Mouse (Mus musculus): ENCODE data around the gene Otud5. TPM values are rescaled to one million over a fixed set of nuclear protein-coding genes. Genes with fewer than 3 reads are reported as not detected.
"Not testable (repeated sequence)": the region's sequence is repeated elsewhere in the genome, so short reads cannot be mapped to it uniquely, and the experiment has no call there.

Otud5 gene
- total RNA-seq, 2 experiments from 2014 or later: 79.8 to 82.6 TPM

DNA sequence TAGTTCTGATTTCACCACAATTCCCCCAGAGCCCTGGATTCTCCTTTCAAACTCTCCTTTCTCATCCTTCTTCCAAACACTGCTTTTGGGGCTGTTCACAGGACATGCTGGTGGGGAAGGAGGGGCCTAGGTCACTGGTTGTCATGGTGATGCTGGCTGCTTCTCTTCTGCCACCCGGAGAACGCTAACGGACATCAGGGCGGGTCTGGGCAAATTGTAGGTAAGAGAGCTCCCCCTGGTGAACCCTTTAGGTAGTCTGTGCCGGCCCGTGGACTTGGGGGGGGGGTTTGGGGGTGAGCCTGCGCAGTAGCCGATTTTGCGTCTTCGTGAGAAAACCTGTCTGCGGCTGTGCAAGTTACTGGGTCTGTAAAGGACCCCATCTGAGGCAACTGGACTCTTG, 38.7 kb downstream of the Otud5 start:
- DNase-seq: peak; percentile 49 to 50

DNA sequence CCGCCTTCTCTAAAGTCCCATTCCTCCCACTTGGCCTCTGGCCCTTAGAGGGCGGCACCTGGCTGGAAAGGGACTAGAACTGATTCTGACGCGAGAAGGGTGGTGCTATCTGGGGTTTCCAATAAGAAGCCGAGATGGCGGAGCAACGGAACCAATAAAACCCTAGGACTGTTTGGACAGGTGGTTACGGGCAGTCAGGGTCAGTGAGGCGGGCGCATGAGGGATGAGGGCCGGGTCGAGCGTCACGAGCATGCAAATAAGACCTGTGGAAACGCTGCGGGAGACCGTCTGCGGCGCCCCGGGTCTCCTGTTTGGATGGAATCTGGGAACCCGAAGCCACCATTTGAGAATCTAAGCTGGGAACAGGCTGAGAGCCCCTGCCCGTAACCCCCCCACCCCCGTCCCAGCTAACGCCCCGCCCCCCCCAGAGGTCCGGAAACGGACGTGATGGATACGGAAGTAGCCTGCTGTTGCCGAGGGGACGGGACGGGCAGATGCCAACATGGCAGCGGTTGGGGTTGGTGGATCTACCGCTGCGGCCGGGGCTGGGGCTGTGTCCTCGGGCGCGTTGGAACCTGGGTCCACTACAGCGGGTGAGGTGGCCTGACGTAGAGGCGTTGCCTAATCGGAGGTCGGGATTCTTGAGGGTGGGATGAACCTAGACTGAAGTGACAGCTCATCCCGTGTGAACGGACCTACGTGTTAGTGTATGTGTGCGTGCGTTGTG, 42.8 kb downstream of the Otud5 start, which contains the start of gene Slc35a2:
Gene Slc35a2, plus strand, starts transcription at position 188 of the 727 bp plus-strand sequence.
- DNase-seq: peak; percentile 68 to 72

DNA sequence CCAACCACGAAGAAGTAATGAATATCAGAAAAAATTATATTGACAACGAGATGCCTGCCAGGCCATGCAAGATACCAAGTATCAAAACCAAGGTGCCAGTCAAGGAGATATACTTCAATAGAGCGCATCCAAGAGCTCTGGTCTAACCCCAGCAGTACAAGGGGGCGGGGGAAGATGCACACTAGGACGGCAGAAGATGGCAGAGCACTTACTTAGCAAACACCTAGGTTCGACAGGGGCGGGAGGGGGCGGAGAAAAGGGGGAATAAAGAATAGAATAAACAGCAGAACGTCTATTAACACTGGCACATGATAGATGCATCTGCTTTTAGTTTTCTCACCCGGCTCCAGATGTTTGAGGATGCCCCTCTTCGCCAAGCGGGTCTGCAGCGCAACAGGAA, 57.0 kb downstream of the Otud5 start:
- DNase-seq: no peak

DNA sequence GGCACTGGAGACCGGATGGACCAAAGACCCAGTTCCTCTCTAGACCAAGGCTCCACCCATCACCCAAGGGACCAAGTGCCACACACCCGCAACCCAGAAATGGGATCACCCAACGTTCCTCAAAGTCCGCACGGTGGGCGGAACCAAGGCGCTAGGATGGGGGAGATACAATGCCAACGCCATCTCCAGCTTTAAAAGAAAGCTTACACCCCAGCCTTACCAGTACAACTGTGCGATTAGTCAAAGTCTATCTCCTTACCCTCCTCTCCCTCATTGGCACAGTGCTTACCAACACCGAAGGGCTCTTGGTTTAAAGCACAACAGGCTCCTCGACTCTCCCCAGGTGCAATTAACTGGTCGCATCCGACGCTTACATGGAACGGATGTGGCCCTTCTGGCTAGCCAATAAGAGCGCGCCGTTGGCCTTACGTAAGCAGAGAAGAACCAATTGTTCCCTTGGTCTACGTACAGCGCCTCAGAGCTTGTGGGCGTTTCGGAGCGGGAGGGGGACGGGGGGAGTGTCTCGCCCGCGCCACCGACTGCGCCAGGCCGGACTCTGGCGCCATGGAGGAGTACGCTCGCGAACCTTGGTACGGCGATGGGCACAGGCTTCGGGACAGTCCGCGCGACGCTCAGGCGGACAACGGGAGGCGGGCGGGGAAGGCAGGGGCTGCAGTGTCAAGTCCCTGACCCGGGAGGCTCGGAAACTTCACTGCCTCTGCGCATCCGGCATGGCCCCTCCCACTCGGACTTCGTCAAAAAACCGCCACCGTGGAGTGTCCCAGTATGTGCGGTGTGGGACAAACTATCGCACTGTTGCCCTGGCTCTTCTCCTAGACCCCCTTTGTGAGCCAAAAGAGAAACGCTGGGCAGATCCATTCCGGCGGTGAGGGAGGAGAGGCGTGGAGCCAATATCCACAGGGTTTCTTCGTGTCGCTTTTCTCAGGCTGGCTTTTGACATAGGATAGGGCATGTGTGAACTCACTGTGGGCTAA, 58.0 kb downstream of the Otud5 start, which contains the start of the genes Pqbp1 and Timm17b:
Gene Pqbp1, minus strand, starts transcription at position 390 of the 995 bp plus-strand sequence.
Gene Timm17b, plus strand, starts transcription at position 478 of the 995 bp plus-strand sequence.
- DNase-seq: peak; percentile 83 to 86

DNA sequence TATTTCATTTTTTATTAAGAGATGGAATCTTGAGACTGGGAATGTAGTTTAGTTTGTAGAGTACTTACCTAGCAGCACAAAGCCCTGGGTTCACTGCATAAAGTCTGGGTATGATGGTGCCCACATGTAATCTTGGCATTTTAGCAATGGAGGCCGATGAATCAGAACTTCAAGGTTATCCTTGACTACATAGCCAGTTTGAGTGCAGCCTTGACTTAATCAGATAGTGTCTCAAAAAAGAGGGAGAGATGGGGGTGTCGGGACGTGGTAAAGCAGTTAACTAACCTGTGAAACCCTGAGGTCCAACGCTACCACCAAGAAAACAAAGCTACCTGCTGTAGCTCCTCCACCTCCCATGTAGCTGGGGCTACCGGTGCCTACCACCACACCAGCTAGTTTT, 63.3 kb downstream of the Otud5 start:
- no peak for DNase-seq

GRCm38 (mm10) chrX:7907735-7908134, 66.6 kb downstream of the Otud5 start, which contains the start of gene Gm10491:
Gene Gm10491, minus strand, starts transcription at chrX:7907835.
- no peak for DNase-seq

DNA sequence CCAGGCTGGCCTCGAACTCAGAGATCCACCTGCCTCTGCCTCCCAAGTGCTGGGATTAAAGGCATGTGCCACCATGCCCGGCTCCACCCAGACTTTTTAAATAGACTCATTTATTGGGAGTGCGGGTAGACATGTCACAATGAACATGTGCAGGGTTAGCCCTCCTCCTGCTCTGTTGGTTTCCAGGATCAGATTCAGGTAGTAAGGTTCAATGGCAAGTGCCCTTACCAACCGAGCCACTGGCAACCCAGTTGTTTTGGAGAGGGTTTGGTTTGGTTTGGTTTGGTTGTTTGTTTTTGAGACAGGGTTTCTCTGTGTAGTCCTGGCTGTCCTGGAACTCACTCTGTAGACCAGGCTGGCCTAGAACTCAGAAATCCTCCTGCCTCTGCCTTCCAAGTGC, 68.1 kb downstream of the Otud5 start, which contains the start of gene Gm10490:
Gene Gm10490, plus strand, starts transcription at position 301 of the 400 bp plus-strand sequence.
- not testable (repeated sequence) for DNase-seq

GRCm38 (mm10) chrX:7910473-7910872, 69.3 kb downstream of the Otud5 start:
- no peak for DNase-seq

GRCm38 (mm10) chrX:7915669-7916068, 74.5 kb downstream of the Otud5 start:
- DNase-seq: not testable (repeated sequence)

- DNase-seq: not testable (repeated sequence)
Measured at GRCm38 (mm10) chrX:7917960-7918359, 76.8 kb downstream of the Otud5 start.

DNA sequence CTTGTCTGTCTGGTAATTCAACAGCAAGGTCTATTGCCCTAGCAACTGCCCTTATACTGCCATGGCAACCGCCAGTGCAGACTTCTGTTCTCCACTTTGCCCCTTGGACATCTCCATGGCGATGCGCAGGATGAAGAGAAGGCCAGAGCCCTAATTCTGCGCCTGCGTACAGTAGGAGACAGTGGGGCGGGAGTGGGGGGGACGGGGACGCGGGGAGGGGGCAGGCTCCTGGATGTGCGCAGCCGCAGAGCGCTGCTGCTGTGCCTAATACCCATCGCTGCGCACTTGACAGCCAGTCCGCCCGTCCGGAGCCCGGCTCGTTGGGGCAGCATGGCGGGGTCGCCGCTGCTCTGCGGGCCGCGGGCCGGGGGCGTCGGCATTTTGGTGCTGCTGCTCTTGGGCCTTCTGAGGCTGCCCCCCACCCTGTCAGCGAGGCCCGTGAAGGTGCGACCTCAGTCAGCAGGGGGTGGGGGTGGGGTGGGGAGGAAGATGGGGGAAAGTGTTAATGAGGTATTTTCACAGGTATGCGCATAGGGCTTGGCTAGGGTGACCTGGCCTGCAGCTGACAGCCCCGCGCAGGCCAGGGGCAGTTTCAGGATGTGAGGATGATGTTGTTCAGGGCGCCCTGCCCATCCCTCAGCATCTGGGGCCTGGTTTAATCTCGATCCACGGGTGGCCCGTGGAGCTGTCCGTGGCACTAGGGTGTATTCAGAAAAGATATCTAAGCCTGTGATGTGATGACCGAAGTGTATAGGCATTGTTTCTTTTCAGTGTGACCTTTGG, 78.6 kb downstream of the Otud5 start, which contains the start of gene Pcsk1n:
Gene Pcsk1n, plus strand, starts transcription at position 222 of the 783 bp plus-strand sequence.
- peak; percentile 32 to 33 for DNase-seq

GRCm38 (mm10) chrX:7922032-7922431, 80.9 kb downstream of the Otud5 start:
- no peak for DNase-seq

Small RNA genes within 50 kb of the gene (microRNA-seq; reads per million reads assigned to microRNA genes)
- 57.0 to 66.9 reads per million in 2 experiments for gene Mir1198

Other genes with a start within 250 kb of the Otud5 start
- 10 to 100 TPM; 23.7 to 26.3 TPM for gene Ccdc22, start 235.8 kb upstream of the Otud5 start, total RNA-seq (2021)
- not detected for gene Cacna1f, start 234.3 kb upstream of the Otud5 start, total RNA-seq (2021)
- gene Syp, start 202.9 kb upstream of the Otud5 start, total RNA-seq (2021): 1,000 to 10,000 TPM; 1,719 to 2,032 TPM
- under 1 TPM; 0.62 to 0.99 TPM for gene Prickle3, start 184.1 kb upstream of the Otud5 start, total RNA-seq (2021)
- gene Plp2, start 170.0 kb upstream of the Otud5 start, total RNA-seq (2021): 1 to 10 TPM; 5.1 to 5.7 TPM
- under 1 TPM; 0.15 to 0.30 TPM for gene Magix, start 160.1 kb upstream of the Otud5 start, total RNA-seq (2021)
- gene Gpkow, start 144.2 kb upstream of the Otud5 start, total RNA-seq (2021): 10 to 100 TPM; 35.0 to 36.2 TPM
- 10 to 100 TPM; 56.6 to 65.1 TPM for gene Wdr45, start 127.0 kb upstream of the Otud5 start, total RNA-seq (2021)
- gene Gm45208, start 119.1 kb upstream of the Otud5 start, total RNA-seq (2021): under 1 TPM in 1 of 2 experiments, not detected in 1; 0.61 TPM
- 100 to 1,000 TPM; 101 to 104 TPM for gene Praf2, start 112.9 kb upstream of the Otud5 start, total RNA-seq (2021)
- 10 to 100 TPM; 14.3 to 16.0 TPM for gene Ccdc120, start 90.5 kb upstream of the Otud5 start, total RNA-seq (2021)
- 10 to 100 TPM; 26.7 to 27.4 TPM for gene Tfe3, start 78.8 kb upstream of the Otud5 start, total RNA-seq (2021)
- 100 to 1,000 TPM in 1 of 2 experiments, 10 to 100 TPM in 1; 92.2 to 106 TPM for gene Gripap1, start 51.6 kb upstream of the Otud5 start, total RNA-seq (2021)
- gene Kcnd1, start 19.1 kb upstream of the Otud5 start, total RNA-seq (2021): 10 to 100 TPM in 1 of 2 experiments, 1 to 10 TPM in 1; 7.3 to 10.3 TPM
- 10 to 100 TPM; 57.8 to 58.6 TPM for gene Pim2, start 36.9 kb downstream of the Otud5 start, total RNA-seq (2021)
- gene Slc35a2, start 42.7 kb downstream of the Otud5 start, total RNA-seq (2021): 10 to 100 TPM; 39.9 to 40.9 TPM
- 10 to 100 TPM; 82.7 to 83.6 TPM for gene Pqbp1, start 57.9 kb downstream of the Otud5 start, total RNA-seq (2021)
- 10 to 100 TPM; 22.2 to 24.0 TPM for gene Timm17b, start 58.0 kb downstream of the Otud5 start, total RNA-seq (2021)
- not detected for gene Gm10491, start 66.5 kb downstream of the Otud5 start, total RNA-seq (2021)
- gene Gm10490, start 68.2 kb downstream of the Otud5 start, total RNA-seq (2021): 1 to 10 TPM in 1 of 2 experiments, not detected in 1; 1.2 TPM
- gene Pcsk1n, start 78.5 kb downstream of the Otud5 start, total RNA-seq (2021): 100 to 1,000 TPM; 365 to 412 TPM
- gene Eras, start 87.2 kb downstream of the Otud5 start, total RNA-seq (2021): not detected
- 10 to 100 TPM; 50.6 to 50.8 TPM for gene Hdac6, start 106.5 kb downstream of the Otud5 start, total RNA-seq (2021)
- not detected for gene Gata1, start 136.7 kb downstream of the Otud5 start, total RNA-seq (2021)
- gene Glod5, start 177.1 kb downstream of the Otud5 start, total RNA-seq (2021): under 1 TPM in 1 of 2 experiments, not detected in 1; 0.81 TPM
- gene Suv39h1, start 233.4 kb downstream of the Otud5 start, total RNA-seq (2021): 10 to 100 TPM; 19.1 to 19.8 TPM
- 1 to 10 TPM in 1 of 2 experiments, under 1 TPM in 1; 0.81 to 1.2 TPM for gene Was, start 249.1 kb downstream of the Otud5 start, total RNA-seq (2021)

All from layer of hippocampus, postnatal 36 days (tissue).